Mouse (Mus musculus) adrenal gland, adult 18-20 months (tissue): ENCODE data around the gene Gpc2. TPM values are rescaled to one million over a fixed set of nuclear protein-coding genes. Genes with fewer than 3 reads are reported as not detected.

Experiments used
- DNase-seq, 2 experiments: peaks; one replicate each; pipeline ENCODE4 v3.0.0; 2021 to 2022; ENCODE audit warnings: low spot score in 2 of 2
- long read RNA-seq, 2 experiments: library from polyadenylated mRNA; stranded (forward); transcript quantifications; one replicate each; pipeline ENCODE4 v2.0.0; 2021
- total RNA-seq, 2 experiments: library from RNA; stranded (reverse); gene quantifications; 1 replicate in 1 of 2; 2 replicates in 1 of 2; pipeline ENCODE4 v1.2.3; 2021

Gene Gpc2
- total RNA-seq = under 1 TPM; 0.51 to 0.89 TPM
- long read RNA-seq, experiment 1, partial matches to known transcripts = 0 of 1 reads
- long read RNA-seq, experiment 1, other reads (novel, unspliced or antisense) = 1 of 1 reads
- long read RNA-seq, experiment 2 = 0 reads

- peak; percentile 67 to 74 for DNase-seq
Observed at GRCm38 (mm10) chr5:138279585-138280424, at the start of gene Gpc2, which contains the start of the genes Gm43720 and Stag3. Gpc2 (minus strand) TSS chr5:138280005. Gm43720 (minus strand) TSS chr5:138279958. Stag3 (plus strand) TSS chr5:138280240.

GRCm38 (mm10) chr5:138312795-138313194 is 33.0 kb upstream of the Gpc2 start:
- DNase-seq = no peak

GRCm38 (mm10) chr5:138299613-138300012 is 19.8 kb upstream of the Gpc2 start:
- DNase-seq = no peak

DNA sequence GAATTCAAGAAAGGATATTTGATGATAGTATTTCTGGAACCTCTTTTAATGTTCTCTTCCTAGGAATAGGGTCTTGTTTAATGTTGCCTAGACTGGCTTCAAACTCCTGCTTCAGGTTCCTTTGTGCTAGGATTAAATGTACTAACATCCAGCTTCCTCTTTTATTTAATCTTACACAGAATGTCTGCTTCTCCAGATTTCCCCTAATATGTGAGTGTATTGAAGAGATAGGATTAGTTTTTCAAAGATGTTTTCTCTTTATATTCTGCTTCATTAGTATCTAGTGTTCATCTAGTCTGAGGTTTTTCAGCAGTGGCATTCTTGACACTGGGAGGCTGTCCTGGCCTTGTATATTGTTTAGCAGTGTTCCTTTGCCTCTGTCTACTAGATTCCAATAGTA is 14.4 kb upstream of the Gpc2 start:
- no peak for DNase-seq

DNA sequence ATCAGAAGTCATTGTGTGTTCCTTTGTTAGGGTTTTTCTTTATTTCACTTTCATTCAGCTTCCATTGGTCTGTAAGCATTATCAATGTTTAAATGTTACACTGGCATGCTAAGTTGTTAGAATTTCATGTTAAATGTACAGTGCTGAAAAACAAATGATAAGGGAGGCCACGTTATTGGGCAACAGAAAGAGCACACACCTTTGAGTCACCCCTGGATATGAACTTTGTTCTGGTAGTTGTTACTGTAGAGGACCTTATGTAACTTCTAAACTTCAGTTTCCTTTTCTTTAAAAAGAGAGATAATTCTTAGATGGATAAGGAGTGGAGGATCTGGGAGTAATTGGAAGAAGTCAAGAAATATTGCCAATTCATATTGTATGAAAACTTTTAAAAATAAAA is 11.8 kb upstream of the Gpc2 start:
- no peak for DNase-seq

GRCm38 (mm10) chr5:138287861-138288260 is 8.1 kb upstream of the Gpc2 start:
- no peak for DNase-seq

DNA sequence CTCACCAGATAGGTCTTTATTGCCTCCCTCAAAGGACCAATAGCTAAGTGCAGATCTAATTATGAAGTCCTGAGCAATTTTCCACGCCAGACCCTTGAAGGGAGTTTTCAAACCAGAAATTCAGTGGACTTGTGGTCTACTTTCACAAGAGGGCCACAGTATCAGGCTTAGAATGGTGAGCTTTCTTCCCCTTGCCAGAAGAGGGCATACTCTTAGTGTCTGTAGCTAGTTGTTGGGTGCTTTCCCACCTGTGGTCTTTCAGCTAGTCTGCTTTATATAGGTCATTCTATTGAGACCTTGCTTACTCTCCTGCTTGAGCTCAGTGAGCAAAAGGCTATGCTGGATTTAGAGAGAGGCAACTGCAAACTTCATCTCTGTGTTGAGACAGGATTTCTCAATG is 3.7 kb upstream of the Gpc2 start:
- DNase-seq = no peak

GRCm38 (mm10) chr5:138281798-138282197 is 2.0 kb upstream of the Gpc2 start:
- DNase-seq = no peak

- no peak for DNase-seq
Observed at GRCm38 (mm10) chr5:138280829-138281228, 1.0 kb upstream of the Gpc2 start.

DNA sequence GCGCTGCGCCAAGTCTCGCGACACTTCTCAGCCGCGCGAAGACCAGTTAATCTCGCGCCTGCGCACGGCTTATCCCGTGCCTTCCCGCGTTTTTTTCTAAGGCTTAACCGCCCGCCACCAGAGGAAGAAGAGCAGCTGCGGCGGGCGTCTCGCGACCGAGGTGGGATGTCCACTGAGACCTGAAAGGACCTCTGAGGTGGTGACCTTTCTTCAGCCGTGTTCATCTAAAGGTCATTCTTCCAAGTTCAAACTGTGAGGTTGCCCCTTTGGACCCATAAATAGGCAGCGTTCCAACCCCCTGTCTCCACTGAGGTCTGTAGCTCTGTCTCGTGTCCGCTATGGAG is 592 bp upstream of the Gpc2 start:
- DNase-seq = no peak

GRCm38 (mm10) chr5:138277994-138278393 is 1.8 kb downstream of the Gpc2 start:
- no peak for DNase-seq

DNA sequence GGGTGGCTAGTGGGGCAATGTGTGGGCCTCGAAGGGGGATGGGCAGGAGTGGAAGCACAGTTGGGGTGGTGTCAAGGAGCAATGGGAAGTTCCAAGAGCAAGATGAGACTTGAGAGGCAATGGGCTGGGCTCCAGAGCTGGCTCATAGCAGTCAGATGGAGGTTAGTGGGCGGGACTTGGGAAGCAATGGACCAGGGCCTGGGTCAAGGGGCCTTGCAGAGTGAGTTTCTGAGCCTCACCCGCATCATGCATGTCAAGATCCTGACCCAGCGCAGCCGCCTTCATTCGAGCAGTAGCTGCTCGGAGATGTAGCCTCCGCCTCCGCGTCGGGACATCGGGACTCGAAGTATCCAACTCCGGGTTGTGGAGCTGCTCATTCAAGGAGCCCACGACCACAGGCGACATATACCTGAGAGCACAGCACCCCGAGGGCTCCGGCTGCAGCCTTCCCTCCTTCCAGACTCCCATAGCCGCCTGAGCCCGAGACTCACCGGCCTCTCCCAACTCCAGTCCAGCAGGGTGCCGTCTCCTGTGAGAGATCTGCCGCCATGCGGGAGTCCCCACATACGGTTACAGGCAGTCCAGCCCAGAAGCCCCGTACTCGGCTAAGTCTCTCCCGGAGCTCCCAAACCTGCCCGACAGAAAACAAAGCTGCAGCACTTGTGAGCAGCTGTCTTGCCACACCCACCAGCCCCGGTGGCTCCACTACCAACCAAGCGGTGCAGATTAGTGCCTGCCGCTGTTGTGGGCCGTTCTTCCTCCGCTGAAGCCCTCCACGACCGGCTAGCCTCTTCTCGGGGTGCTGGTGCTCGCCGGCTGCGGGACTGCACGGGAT is 4.4 kb downstream of the Gpc2 start:
- no peak for DNase-seq

GRCm38 (mm10) chr5:138274186-138274585 is 5.6 kb downstream of the Gpc2 start:
- no peak for DNase-seq

- no peak for DNase-seq
Observed at GRCm38 (mm10) chr5:138272409-138272923, 7.3 kb downstream of the Gpc2 start, which contains the start of gene Gal3st4. Gal3st4 (minus strand) TSS chr5:138272840.

DNA sequence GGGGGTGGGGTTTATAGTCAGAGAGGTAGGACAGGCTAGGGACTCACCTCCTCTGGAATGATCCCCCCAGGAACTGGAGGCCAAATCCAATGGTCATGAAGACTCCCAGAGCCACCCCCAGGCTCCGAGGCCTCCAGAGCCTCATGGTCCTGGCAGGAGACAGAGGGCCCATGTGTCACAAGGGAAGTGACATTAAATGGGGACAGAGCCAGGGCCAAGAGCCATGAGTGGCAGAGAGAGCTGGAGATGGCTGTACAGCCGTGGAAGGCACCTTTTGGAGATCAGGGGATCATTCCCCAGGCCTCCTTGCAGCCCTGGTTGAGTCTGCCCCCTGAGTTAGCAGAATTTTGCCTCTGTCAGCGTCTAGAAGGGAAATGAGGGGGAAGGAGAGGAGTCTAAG is 8.6 kb downstream of the Gpc2 start:
- no peak for DNase-seq

DNA sequence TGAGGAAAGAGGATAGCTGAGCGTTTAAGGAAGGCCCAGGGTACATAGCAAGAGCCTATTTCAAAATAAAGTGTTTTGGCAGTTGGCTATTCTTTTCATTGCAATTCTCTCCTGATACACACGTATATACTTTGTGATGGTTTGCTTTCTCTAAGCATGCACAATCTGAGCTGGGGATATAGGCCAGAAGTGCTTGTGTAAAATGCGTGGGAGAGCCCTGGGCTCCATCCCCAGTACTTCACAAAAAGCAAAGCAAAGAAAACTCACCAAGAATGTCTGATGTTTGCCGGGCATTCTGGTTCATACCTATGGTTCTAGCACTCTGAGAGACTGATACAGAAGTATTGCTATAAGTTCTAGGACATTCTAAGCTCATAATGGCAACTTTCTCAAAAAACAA is 10.8 kb downstream of the Gpc2 start:
- DNase-seq = no peak

DNA sequence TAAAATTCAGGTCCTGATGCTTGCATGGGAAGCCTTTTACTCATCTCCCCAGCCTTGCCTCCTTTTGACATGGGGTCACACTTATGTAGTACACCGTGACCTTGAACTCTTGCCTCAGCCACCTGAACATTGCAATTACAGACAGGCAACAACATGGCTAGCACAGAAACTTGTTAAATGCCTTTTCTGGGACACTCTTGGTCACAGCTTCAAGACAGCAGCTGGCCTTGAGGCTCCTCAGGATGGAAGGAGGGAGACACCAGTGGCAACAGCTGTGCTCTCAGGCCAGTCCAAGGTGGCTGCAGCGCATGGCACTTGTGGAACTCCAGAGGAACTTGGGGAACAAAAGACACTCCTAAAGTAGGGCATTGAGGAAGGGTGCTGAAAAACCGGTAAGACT is 12.7 kb downstream of the Gpc2 start:
- DNase-seq = no peak

- peak in 1 of 2 experiments; percentile 0 for DNase-seq
Observed at GRCm38 (mm10) chr5:138265712-138266111, 14.1 kb downstream of the Gpc2 start.

GRCm38 (mm10) chr5:138264207-138264578 is 15.6 kb downstream of the Gpc2 start:
- DNase-seq = no peak

DNA sequence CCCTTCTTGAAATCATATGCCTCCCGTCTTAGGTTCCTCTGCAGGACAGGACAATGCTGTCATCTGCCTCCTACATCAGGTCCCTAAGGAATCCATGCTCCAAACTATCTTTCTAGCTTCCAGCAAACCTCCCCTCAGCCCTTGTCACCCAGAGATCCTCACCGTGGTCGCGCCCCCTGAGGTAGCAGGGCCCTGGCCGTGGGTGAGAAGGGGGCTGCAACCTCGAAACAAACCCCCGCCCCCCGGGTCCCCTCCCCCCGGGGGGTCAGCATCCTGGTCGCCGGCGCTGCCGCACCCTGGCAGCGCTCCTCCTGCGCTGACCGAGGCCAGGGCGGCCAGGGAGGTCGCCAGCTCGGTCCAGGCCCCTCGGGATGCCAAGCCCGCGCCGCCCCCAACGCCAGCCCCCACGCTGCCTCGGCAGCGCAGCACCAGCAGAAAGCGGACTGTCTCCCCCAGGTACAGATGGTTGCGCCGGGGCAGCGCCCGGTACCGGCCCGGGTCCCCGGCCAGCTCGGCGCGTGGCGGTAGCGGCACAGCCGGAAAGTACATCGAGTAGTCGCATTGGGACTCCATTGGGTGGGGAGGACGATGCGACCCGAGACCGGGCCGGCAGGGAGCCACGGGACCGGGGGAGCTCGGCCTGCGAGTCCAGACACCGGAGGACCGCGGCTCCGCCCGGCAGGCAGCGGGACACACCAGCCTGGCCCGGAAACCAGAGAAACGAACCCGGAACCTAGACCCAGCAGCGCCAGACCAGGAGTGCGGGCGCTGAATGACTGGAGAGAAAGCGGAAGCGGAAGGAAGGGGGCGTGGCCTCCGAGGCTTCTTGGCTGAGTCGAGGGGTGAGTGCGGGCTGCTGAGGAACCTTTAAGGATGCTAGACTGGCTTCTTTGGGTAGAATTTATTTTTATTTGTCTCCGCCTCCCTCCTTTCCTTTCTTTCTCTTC is 16.3 kb downstream of the Gpc2 start, which contains the start of gene BC037034:
Gene BC037034, minus strand, starts transcription at position 774 of the 947 bp plus-strand sequence.
- peak; percentile 89 to 91 for DNase-seq
